Mouse (Mus musculus) layer of hippocampus, postnatal 36 days (tissue): ENCODE results near the gene Adarb2. TPM values are rescaled to one million over a fixed set of nuclear protein-coding genes. Genes with fewer than 3 reads are reported as not detected.

ENCODE experiments used
- DNase-seq, 2 experiments: peaks; one replicate each; pipeline ENCODE4 v3.0.0; 2022
- total RNA-seq, 2 experiments: library from RNA; stranded (reverse); gene quantifications; 2 replicates each; pipeline ENCODE4 v1.2.3; 2021

Adarb2 gene
- total RNA-seq, 2 experiments from 2014 or later = 39.9 to 43.0 TPM

GRCm38 (mm10) chr13:8487756-8488434 is 285.2 kb downstream of the Adarb2 start:
- DNase-seq = no peak

DNA sequence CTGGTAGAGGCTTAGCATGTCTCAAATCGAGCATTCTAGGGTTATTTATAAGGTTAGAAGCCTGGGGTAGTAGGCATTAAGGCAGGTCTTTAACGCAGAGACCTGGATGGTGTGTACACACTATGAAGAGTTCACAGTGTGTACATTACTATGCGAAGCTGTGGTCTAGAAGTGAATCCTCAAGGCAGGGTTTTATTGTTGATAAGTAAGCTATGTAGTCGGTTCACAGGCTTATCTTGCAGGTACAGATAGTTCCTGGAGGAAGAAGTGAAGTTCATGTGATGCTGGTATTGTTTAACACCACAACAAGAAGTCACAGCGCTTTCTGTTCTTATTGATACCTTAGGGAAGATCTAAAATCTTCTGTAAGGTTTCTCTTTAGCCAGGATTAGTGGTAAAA is 290.7 kb downstream of the Adarb2 start:
- no peak for DNase-seq

DNA sequence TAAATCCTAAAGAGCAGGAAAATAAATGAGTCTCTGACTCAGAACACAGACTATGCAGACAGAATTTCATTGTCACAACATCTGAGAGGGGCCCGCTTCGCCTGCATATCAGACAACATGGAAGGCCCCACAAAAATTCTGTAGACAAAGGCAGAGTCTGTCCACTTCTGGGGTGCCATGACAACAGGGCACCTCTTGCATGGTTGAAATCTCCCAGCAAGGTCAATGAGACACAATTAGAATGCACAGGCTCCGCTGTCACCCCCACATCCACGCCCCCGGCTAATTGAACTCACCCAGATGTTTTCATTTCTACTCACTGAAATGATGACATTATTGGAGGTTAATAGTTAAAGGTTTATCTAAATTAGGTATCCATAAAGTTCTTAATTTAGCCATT is 296.9 kb downstream of the Adarb2 start:
- DNase-seq = no peak

DNA sequence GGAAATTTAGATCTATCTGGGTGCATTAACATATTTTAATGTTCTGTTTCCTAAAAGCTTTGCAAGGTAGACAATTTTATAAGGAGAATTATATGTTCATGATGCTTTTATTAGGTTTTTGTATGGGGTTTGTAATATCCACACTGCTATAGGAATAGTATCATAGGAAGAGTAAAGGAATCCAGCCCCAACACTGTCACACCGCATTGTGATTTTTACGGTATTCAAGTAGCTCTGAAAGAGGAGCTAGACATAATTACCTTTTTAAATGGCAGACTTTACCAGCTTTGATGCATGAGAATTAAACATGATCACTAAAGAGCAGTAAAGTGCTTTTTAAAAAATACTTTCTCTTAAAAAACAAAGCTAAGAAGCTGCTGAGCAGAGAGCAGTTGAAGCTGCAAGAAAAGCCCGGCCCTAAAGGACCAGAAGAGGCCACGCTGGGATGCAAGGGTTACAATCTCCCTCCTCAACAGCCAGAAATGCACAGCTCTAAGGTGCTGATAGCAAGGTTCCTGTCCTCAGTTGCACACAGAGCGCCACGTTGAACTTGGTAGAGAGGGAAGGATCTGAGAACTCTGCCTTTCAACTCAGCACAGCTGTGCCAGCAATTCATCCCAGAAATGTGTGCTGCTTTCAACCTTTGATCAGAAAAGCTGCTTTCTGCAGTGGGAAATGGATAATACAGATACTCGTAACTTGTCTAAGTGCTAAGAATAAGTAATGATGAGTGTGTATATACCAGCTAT is 308.6 kb downstream of the Adarb2 start:
- DNase-seq = no peak

DNA sequence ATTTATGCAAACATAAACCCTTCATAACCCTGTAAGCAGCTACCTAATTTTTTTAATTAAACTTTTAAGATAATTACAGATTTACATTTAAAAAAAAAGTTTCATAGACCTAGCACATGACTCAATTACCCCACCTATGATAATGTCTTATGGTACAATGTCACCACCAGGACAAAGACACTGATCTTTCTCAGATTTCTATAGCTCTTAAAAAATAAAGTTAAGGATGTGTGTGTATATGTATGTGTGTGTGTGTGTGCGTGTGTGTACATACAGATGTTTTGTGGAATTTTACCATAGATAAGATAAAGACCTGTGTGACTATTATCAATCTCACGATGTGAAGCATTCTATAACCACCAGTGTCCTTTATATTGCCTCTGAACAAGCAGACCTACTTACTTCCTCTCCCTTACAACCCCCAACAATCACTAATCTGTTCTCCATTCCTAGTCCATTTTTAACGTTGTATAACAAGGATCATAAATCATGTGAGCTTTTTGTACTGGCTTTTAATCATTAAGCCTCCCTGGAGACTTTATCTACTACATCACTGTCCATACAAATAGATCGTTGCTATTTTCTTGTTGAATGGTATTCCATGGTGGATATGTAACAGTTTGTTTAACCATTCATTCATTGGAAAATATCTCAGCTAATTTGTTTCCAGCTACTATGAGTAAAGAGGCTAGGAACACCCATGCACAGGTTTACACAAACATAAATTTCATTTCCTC is 313.5 kb downstream of the Adarb2 start:
- no peak for DNase-seq

DNA sequence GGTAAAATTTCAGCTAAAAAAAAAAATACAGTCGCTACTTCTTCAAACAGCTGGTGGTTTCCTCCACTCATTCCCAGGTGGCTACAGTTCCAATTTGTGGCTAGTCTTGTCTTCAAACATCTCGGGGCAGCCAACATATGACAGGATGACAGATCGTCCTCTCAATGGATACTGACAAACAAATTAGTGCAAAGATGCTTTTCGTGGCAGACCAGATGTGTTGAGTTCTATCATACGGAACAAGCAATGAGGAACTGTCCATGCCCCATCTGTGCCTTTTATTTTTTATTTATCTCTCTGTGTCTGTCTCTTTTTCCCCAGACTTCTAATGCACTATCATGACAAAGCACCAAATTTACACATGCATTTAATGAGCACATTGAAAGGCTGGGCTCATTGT is 316.5 kb downstream of the Adarb2 start:
- DNase-seq = no peak

- DNase-seq = no peak
These were observed 323.3 kb downstream of the Adarb2 start for GRCm38 (mm10) chr13:8525748-8526631.

- DNase-seq = no peak
These were observed 331.8 kb downstream of the Adarb2 start for GRCm38 (mm10) chr13:8534265-8535113.

- DNase-seq = peak in 1 of 2 experiments; percentile 21
These were observed 335.8 kb downstream of the Adarb2 start for GRCm38 (mm10) chr13:8538481-8538880.

DNA sequence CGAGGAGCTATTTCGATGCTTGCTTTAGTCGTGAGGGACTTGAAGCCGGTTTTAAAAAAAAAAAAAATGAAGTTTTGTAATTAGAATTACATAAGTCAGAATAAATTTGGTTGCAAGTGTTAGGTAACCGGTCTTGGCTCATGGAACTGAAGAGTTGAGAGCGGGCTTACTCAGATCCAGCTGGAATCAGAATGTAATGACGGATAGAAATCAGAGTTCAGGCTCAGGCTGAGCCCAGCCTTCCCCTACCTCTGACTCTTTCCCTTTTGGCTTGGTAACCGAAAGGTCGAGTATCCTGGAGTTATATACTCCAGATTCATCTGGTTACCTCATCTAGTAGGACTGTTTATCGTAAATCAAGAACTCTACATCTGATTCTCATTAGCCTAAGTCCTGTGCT is 336.2 kb downstream of the Adarb2 start:
- DNase-seq = no peak

DNA sequence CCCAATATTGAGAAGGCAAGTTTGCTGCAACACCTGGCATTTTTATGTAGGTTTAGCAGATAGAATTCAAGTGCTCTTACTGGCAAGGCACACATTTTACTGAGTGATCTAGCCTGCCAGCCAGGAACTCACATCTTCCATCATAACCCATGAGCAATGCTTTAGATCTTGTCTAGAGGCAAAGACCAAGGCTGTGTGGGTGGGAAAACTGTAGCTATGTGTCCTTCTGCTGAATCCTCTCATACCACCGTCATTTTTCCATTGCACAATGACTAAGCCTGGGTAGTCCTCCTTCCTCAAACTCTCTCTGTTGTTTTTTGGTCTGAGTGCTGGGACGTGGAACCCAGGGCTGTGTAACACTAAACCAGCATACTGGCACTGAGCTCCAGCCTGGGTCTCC is 340.0 kb downstream of the Adarb2 start:
- DNase-seq = no peak

DNA sequence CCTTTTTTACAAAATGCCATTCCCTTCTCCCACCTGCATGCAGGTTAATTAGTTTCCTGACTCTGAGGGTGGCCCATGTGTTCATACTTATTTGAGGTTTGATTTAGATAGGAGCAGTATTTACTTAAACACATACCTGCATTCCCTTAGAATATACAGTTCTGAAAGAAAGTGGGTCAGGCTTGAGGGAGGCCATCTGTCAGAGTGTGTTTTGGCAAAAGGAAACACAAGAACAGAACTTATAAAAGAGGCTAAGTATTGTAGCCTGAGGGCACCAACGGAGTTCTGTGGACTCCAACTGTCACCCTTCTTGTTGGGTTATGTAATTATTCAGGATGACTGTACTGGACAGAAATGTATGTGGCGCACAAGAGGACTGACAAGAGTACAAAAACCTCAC is 349.6 kb downstream of the Adarb2 start:
- DNase-seq = no peak

- DNase-seq = no peak
These were observed 355.1 kb downstream of the Adarb2 start for GRCm38 (mm10) chr13:8557784-8558183.

DNA sequence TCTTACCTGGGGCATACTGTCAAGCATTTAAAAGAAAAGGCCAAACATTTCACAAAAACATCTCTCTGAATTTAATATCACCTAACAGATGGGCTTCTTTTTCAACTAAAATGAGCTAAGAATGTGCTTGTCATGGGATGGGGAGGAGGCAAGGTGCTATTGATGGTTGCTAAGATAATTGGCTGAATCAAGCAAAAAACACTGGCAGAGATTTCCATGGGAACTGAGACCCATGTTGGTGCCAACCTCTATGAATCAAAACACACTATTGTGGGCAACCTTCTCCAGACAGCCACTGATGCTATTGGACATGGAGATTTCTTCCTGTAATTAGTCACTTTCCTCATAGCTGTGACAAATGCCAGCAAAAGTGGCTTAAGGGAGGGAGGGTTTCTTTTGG is 357.8 kb downstream of the Adarb2 start:
- DNase-seq = no peak

- no peak for DNase-seq
These were observed 360.5 kb downstream of the Adarb2 start for GRCm38 (mm10) chr13:8563161-8563560.

DNA sequence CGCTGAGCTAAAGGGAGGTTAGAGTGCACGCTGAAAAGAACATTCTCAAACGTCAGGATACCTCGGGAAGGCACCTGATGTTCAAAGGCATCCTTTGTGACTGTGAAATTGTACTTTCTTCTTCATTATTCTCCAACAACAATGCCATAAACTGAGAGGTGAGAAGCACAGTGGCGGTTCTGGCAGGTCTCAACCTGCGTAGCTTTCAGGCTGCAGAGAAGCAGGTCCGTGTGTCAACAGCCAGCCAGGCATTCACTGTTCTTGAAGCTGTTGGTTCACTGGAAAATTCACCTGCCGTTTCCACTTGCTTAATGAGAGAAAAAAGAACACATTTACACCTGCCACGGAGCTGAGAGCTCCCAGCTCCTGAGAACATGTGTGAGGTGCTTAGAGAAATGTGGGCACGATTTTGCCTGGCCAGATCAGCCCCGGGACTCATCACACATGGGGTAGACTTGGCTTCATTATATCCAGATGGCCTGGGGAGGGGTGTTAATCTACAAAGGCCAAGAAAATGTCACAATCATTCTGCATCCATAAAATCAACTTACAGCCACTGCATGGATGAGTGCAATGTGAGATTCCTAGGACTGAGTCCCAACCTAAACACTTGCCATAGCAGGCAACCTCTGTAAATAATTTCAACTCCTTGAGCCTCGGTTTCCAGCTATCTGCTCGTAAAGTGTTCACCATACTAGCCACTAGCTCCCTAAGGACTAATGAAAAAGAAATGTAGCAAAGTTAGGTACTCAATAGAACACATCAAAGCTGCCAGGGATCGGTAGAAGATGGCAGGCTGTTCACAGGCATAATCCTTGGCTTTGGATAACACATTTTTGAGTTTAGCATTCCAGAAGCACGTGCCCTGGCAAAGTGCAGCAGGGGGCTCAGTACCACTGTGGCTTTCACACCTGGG is 364.7 kb downstream of the Adarb2 start:
- DNase-seq = no peak

DNA sequence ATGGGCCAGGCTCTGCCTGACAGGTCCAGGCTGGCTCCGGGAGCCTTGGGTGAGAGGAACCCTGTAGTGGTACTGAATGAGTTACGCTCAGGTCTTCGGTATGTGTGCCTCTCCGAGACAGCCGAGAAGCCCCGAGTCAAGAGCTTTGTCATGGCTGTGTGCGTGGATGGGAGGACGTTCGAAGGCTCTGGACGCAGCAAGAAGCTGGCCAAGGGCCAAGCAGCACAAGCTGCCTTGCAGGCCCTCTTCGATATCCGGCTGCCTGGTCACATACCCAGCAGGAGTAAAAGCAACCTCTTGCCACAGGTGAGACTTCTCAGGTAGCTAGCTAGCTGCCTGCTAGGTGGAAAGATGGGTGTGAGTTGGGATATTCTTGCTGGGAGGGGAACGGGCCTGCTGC is 367.6 kb downstream of the Adarb2 start:
- no peak for DNase-seq

- no peak for DNase-seq
These were observed 371.2 kb downstream of the Adarb2 start for GRCm38 (mm10) chr13:8573908-8574307.

DNA sequence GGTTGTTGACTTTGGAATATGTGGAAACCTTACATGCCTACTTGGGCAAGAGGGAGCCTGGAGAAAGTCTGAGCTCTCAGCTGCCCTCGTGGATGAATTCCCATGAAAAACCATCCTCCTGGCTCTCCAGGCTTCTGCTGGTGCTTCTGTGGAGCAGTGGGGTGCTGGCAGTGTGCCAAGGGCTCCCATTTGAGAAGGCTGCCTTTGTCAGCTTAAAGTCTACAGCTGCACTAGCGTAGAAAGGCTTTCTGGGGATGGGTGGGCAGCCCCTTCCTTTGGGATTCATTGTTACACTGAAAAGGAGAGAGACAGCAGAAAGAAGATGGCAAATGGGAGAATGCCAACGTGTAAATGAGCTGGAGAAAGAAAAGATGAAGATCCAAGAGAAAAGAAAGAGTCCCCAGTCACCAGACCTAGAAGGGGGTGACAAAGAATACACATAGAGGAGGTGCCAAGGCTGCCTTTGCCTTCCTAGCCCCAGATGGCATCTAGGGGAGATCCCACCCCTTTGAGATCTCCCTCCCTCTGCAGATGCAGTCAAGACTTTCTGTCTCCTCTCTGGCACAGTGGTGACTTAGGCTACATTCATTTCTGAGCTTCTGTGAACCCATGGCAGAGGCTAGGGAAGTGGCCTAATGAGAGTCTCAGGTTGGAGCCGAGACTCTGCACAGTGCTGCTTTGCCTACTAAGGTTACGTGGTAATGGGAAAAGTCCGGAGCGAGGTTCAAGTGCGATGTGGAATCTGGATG is 381.8 kb downstream of the Adarb2 start:
- DNase-seq = no peak

- DNase-seq = no peak
These were observed 384.8 kb downstream of the Adarb2 start for GRCm38 (mm10) chr13:8587447-8587846.
